Mouse (Mus musculus) forebrain, embryonic 11.5 days (tissue): ENCODE data around the gene Ehbp1. TPM values are rescaled to one million over a fixed set of nuclear protein-coding genes. Genes with fewer than 3 reads are reported as not detected.
A peak's percentile ranks its signal among the peaks of the same experiment; 100 is the strongest.

Experiments
- ATAC-seq: fragments of 200-750 bp; cut with Nextera tagmentation; replicated peaks from 2 replicates; pipeline ENCODE4 v1.8.0; 2017; ENCODE audit warnings: moderate TSS enrichment; ENCODE audit not compliant: low FRiP score
- DNase-seq: peaks from one replicate; pipeline ENCODE4 v3.0.0-alpha.2; 2017; ENCODE audit warnings: low spot score
- H3K27ac ChIP-seq: fragments of 300-500 bp; sonication (generic); 2 replicates; pipeline ENCODE4 v1.5.1; 2014; ENCODE audit warnings: low read depth, low read length
- H3K27me3 ChIP-seq: fragments of 300-500 bp; sonication (generic); 2 replicates; pipeline ENCODE4 v1.6.1; 2014; ENCODE audit warnings: mild to moderate bottlenecking, low read length, mixed read lengths; ENCODE audit not compliant: control insufficient read depth, insufficient read depth
- H3K36me3 ChIP-seq: fragments of 300-500 bp; sonication (generic); 2 replicates; pipeline ENCODE4 v1.6.1; 2014; ENCODE audit warnings: mild to moderate bottlenecking, low read length, moderate library complexity, mixed read lengths; ENCODE audit not compliant: control insufficient read depth, insufficient read depth
- H3K4me1 ChIP-seq: fragments of 300-500 bp; sonication (generic); replicated peaks from 2 replicates; pipeline ENCODE4 v1.6.1; 2014; ENCODE audit warnings: low read length, mixed read lengths; ENCODE audit not compliant: control insufficient read depth, insufficient read depth
- H3K4me2 ChIP-seq: fragments of 300-500 bp; sonication (generic); 2 replicates; pipeline ENCODE4 v1.6.1; 2014; ENCODE audit warnings: low read depth, mild to moderate bottlenecking, low read length, moderate library complexity, mixed read lengths; ENCODE audit not compliant: severe bottlenecking
- H3K4me3 ChIP-seq: fragments of 300-500 bp; sonication (generic); 2 replicates; pipeline ENCODE4 v1.5.1; 2014; ENCODE audit warnings: low read depth, low read length
- H3K9ac ChIP-seq: fragments of 300-500 bp; sonication (generic); 2 replicates; pipeline ENCODE4 v1.6.1; 2014; ENCODE audit warnings: low read length
- H3K9me3 ChIP-seq: fragments of 300-500 bp; sonication (generic); 2 replicates; pipeline ENCODE4 v1.6.1; 2016; ENCODE audit warnings: low read length, mixed read lengths; ENCODE audit not compliant: control insufficient read depth
- WGBS: fragments of 180-500 bp; shearing (Covaris S2); extraction: QIAGEN DNeasy Blood & Tissue Kit; methylation state at CpG from one replicate; pipeline ENCODE4 v1.1.7; 2014; 5-methylcytosine and 5-hydroxymethylcytosine counted together
- polyA plus RNA-seq: library from polyadenylated mRNA; unstranded; fragments of >200 nt; fragmentation: Nextera tagmentation; extraction: Ambion mirVana; gene quantifications from 2 replicates; pipeline ENCODE4 v1.2.1, GENCODE M21; 2014

The Ehbp1 gene
- polyA plus RNA-seq, 1 experiment from 2014 or later: 14.7 TPM

GRCm38 (mm10) chr11:22008129-22008596, 333.9 kb downstream of the Ehbp1 start:
- H3K4me3 ChIP-seq: peak overlapping the region; percentile 89
- H3K27ac ChIP-seq: peak overlapping the region; percentile 94
- H3K4me2 ChIP-seq: peak overlapping the region; percentile 88
- H3K9ac ChIP-seq: peak overlapping the region; percentile 85
- H3K27me3 ChIP-seq: peaks cover 2% of the 10 kb centered on the region; the same call in 1 of the 2 replicates
- DNase-seq: peak; percentile 75
- ATAC-seq: peak; percentile 66
- H3K4me1 ChIP-seq: peaks cover 20% of the 10 kb centered on the region; the same call in 1 of the 2 replicates
- no peaks in the 10 kb centered on the region for H3K9me3 ChIP-seq
- no peaks in the 10 kb centered on the region for H3K36me3 ChIP-seq
- WGBS: under 1% methylated on average over 10 of the region's 10 CpGs

GRCm38 (mm10) chr11:22007781-22008110, 334.3 kb downstream of the Ehbp1 start:
- Histone ChIP-seq H3K36me3 (no peaks in the 10 kb centered on the region), H3K9ac (peak overlapping the region; percentile 85), H3K9me3 (no peaks in the 10 kb centered on the region), H3K27me3 (peaks cover 2% of the 10 kb centered on the region; the same call in 1 of the 2 replicates), H3K4me1 (peaks cover 20% of the 10 kb centered on the region; the same call in 1 of the 2 replicates), H3K4me2 (peak overlapping the region; percentile 88), H3K27ac (peak overlapping the region; percentile 94), H3K4me3 (peak overlapping the region; percentile 89)
- ATAC-seq: no peak; the same call in 1 of the 2 replicates
- DNase-seq: no peak
- WGBS: under 1% methylated on average over 6 of the region's 6 CpGs

GRCm38 (mm10) chr11:22007088-22007780, 334.9 kb downstream of the Ehbp1 start:
- Histone ChIP-seq H3K36me3 (no peaks in the 10 kb centered on the region), H3K9ac (peak overlapping the region; percentile 85), H3K27me3 (peaks cover 2% of the 10 kb centered on the region; the same call in 1 of the 2 replicates), H3K4me1 (peaks cover 20% of the 10 kb centered on the region; the same call in 1 of the 2 replicates), H3K4me3 (peak overlapping the region; percentile 89), H3K9me3 (no peaks in the 10 kb centered on the region), H3K27ac (peak overlapping the region; percentile 94), H3K4me2 (peak overlapping the region; percentile 88)
- peak; percentile 89 for DNase-seq
- peak; percentile 63 for ATAC-seq
- WGBS: under 1% methylated on average over 20 of the region's 20 CpGs

DNA sequence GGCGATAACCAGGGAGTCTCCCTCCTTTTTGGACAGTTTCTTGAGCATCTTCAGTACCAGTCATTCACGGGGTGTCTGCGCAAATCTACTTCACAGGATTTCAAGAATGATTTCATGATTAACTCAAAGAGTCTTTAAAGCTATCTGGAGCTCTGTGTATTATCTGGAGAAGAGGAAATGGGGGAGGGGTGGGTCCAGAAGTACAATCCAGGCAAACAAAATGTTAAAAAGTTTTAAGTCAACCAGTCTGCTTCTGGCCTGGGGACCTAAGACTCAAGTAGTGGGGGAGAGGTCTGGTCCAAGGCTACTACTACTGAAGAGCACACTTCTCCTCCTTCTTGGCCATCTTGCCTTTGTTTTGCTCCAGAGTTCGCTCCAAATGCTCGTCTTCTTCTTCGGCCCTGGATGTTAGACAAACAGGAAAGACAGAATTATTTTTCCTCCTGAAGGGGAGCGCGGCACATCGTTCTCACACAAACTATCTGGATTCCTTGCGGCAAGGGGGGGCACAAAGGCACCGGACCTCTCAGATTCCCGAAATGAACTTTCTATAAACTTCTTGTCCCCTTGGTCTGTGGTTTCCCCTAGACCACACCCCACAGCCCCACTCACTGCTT, 335.5 kb downstream of the Ehbp1 start:
- Histone ChIP-seq H3K9me3 (no peaks in the 10 kb centered on the region), H3K4me2 (peak overlapping the region; percentile 88), H3K4me1 (peaks cover 20% of the 10 kb centered on the region; the same call in 1 of the 2 replicates), H3K9ac (peak overlapping the region; percentile 85), H3K27ac (peak overlapping the region; percentile 94), H3K4me3 (peak overlapping the region; percentile 89), H3K36me3 (no peaks in the 10 kb centered on the region), H3K27me3 (peaks cover 2% of the 10 kb centered on the region; the same call in 1 of the 2 replicates)
- no peak for ATAC-seq
- DNase-seq: no peak
- WGBS: 4% methylated on average over 12 of the region's 12 CpGs

GRCm38 (mm10) chr11:22005281-22005870, 336.7 kb downstream of the Ehbp1 start:
- Histone ChIP-seq H3K9ac (peak overlapping the region; percentile 98), H3K27ac (peak overlapping the region; percentile 94), H3K9me3 (no peaks in the 10 kb centered on the region), H3K4me1 (peaks cover 14% of the 10 kb centered on the region; the same call in 1 of the 2 replicates), H3K36me3 (no peaks in the 10 kb centered on the region), H3K27me3 (peaks cover 2% of the 10 kb centered on the region; the same call in 1 of the 2 replicates), H3K4me3 (peak overlapping the region; percentile 89), H3K4me2 (peak overlapping the region; percentile 88)
- DNase-seq (peak; percentile 65), ATAC-seq (no peak)
- WGBS: under 1% methylated on average over 9 of the region's 9 CpGs

DNA sequence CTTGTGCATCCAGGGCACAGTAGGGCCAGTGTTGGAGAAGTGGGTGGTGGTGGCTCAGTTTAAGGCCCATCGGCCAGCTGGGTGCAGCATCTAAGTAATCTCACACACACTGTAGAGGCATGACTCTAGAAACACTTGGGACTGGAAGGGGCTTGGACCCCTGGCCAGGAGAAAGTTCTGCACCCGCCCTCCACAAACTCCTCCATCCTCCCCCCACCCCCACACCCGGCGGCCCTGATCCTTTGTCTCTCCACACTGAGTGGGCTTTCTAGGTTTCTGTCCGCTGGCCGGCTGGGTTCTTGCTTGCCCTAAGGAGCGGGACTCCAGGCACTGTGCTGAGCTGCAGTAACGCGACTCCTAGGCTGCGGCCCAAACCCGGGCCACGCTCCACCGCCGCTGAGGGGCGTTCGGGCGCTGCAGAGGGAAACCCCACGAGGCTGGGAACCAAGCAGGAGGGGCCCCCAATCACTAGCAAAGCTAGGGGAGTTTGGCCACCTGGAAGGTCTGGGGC, 337.7 kb downstream of the Ehbp1 start:
- peaks cover 12% of the 10 kb centered on the region; the same call in 1 of the 2 replicates for H3K4me1 ChIP-seq
- DNase-seq (peak; percentile 87), ATAC-seq (peak; percentile 21)
- WGBS: under 1% methylated on average over 18 of the region's 18 CpGs
- peak overlapping the region; percentile 94 for H3K27ac ChIP-seq
- peak overlapping the region; percentile 98 for H3K9ac ChIP-seq
- H3K4me2 ChIP-seq: peak overlapping the region; percentile 88
- H3K36me3 ChIP-seq: no peaks in the 10 kb centered on the region
- peak overlapping the region; percentile 89 for H3K4me3 ChIP-seq
- H3K9me3 ChIP-seq: no peaks in the 10 kb centered on the region
- peaks cover 3% of the 10 kb centered on the region; the same call in 1 of the 2 replicates for H3K27me3 ChIP-seq

DNA sequence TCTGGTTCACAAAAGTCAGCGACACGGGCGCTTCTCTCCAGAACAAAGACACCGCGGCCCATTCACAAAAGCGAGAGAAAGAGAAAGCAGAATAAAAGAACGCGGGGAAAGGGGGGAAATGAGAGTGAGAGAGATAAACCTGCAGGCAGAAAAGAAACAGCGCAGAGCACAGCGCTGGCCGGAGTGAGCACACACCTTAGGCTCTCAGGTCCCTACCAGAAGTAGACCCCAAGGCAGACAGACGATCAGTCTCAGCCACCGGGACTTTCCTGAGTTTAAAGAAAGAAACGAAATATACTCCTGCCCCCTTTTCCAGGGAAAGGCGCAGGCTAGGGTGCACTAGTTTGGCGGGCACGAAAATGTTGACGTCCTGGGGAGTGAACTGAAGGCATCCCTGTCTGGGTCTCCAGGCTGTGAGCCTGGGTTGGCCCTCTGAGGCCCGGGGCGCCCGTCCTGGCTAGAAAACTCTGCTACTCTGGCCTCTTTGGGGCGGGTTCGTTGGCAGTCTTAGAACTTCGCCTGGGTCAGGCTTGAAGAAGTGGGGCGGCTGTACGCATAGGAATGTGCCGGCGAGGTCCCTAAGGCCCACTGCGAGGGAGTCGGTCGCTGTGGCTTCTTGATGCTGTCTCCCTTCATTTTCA, 338.6 kb downstream of the Ehbp1 start:
- under 1% methylated on average over 31 of the region's 31 CpGs for WGBS
- H3K27ac ChIP-seq: peak overlapping the region; percentile 94
- DNase-seq: peak; percentile 82
- no peaks in the 10 kb centered on the region; the same call in 1 of the 2 replicates for H3K36me3 ChIP-seq
- ATAC-seq: no peak
- H3K9ac ChIP-seq: peak overlapping the region; percentile 98
- H3K27me3 ChIP-seq: peaks cover 8% of the 10 kb centered on the region
- H3K4me3 ChIP-seq: peak overlapping the region; percentile 89
- peaks cover 13% of the 10 kb centered on the region; the same call in 1 of the 2 replicates for H3K4me1 ChIP-seq
- H3K9me3 ChIP-seq: no peaks in the 10 kb centered on the region
- peak overlapping the region; percentile 88 for H3K4me2 ChIP-seq
